Mouse (Mus musculus) hindbrain, embryonic 16.5 days (tissue): ENCODE results near the gene Wdr1. TPM values are rescaled to one million over a fixed set of nuclear protein-coding genes. Genes with fewer than 3 reads are reported as not detected.
"Not testable (repeated sequence)": the region's sequence is repeated elsewhere in the genome, so short reads cannot be mapped to it uniquely, and the experiment has no call there.

Experiments
- ATAC-seq: fragments of 200-750 bp; cut with Nextera tagmentation; 2 replicates; pipeline ENCODE4 v1.8.0; 2017; ENCODE audit warnings: moderate TSS enrichment, moderate library complexity
- H3K27ac ChIP-seq: fragments of 300-500 bp; sonication (generic); 2 replicates; pipeline ENCODE4 v1.5.1; 2014; ENCODE audit warnings: low read depth, mild to moderate bottlenecking, control low read depth, low read length, moderate library complexity
- H3K27me3 ChIP-seq: fragments of 300-500 bp; sonication (generic); replicated peaks from 2 replicates; pipeline ENCODE4 v1.6.1; 2014; ENCODE audit warnings: low read length; ENCODE audit not compliant: control insufficient read depth, insufficient read depth
- H3K36me3 ChIP-seq: fragments of 300-500 bp; sonication (generic); 2 replicates; pipeline ENCODE4 v1.6.1; 2014; ENCODE audit warnings: mild to moderate bottlenecking, low read length, moderate library complexity, mixed read lengths; ENCODE audit not compliant: control insufficient read depth, insufficient read depth
- H3K4me1 ChIP-seq: fragments of 300-500 bp; sonication (generic); 2 replicates; pipeline ENCODE4 v1.6.1; 2014; ENCODE audit warnings: low read depth, low read length; ENCODE audit not compliant: control insufficient read depth, insufficient read depth
- H3K4me2 ChIP-seq: fragments of 300-500 bp; sonication (generic); 2 replicates; pipeline ENCODE4 v1.6.1; 2014; ENCODE audit warnings: mild to moderate bottlenecking, low read length, control low read depth, moderate library complexity
- H3K4me3 ChIP-seq: fragments of 300-500 bp; sonication (generic); 2 replicates; pipeline ENCODE4 v1.5.1; 2014; ENCODE audit warnings: mild to moderate bottlenecking, low read length, control low read depth, moderate library complexity
- H3K9ac ChIP-seq: fragments of 300-500 bp; sonication (generic); 2 replicates; pipeline ENCODE4 v1.6.1; 2014; ENCODE audit warnings: low read depth, mild to moderate bottlenecking, control low read depth, low read length, moderate library complexity
- H3K9me3 ChIP-seq: fragments of 300-500 bp; sonication (generic); 2 replicates; pipeline ENCODE4 v1.6.1; 2014; ENCODE audit warnings: mild to moderate bottlenecking, low read length, moderate library complexity; ENCODE audit not compliant: control insufficient read depth
- WGBS: fragments of 180-500 bp; shearing (Covaris S2); extraction: QIAGEN DNeasy Blood & Tissue Kit; methylation state at CpG from one replicate; pipeline ENCODE4 v1.1.7; 2014; 5-methylcytosine and 5-hydroxymethylcytosine counted together
- polyA plus RNA-seq: library from polyadenylated mRNA; unstranded; fragments of >200 nt; fragmentation: Nextera tagmentation; extraction: Ambion mirVana; gene quantifications from 2 replicates; pipeline ENCODE4 v1.2.1, GENCODE M21; 2015

Gene Wdr1
- 202 and 210 TPM in 2 replicates for polyA plus RNA-seq

GRCm38 (mm10) chr5:38563121-38563520, at the start of gene Wdr1:
Gene Wdr1, minus strand, starts transcription at chr5:38563221.
- Histone ChIP-seq H3K4me3 (peak within 1 kb of the TSS; percentile 92), H3K4me2 (peak within 1 kb of the TSS; percentile 80), H3K9ac (peak within 1 kb of the TSS; percentile 95), H3K27me3 (no peaks in the 10 kb centered on the region), H3K36me3 (no peaks in the 10 kb centered on the region), H3K27ac (peak within 1 kb of the TSS; percentile 90), H3K4me1 (peaks cover 22% of the 10 kb centered on the region), H3K9me3 (no peaks in the 10 kb centered on the region)
- ATAC-seq = no peak
- WGBS = 75% methylated on average over 2 of the region's 2 CpGs

GRCm38 (mm10) chr5:38611118-38611517, 48.1 kb upstream of the Wdr1 start:
- 86% methylated on average over 3 of the region's 3 CpGs for WGBS
- H3K9me3 ChIP-seq = no peaks in the 10 kb centered on the region
- no peak overlapping the region for H3K4me3 ChIP-seq
- no peaks in the 10 kb centered on the region for H3K27me3 ChIP-seq
- H3K9ac ChIP-seq = no peak overlapping the region
- no peaks in the 10 kb centered on the region for H3K36me3 ChIP-seq
- ATAC-seq = no peak
- no peak overlapping the region for H3K4me2 ChIP-seq
- no peaks in the 10 kb centered on the region for H3K4me1 ChIP-seq
- no peak overlapping the region for H3K27ac ChIP-seq

- not testable (repeated sequence) for H3K4me1 ChIP-seq, H3K4me3 ChIP-seq, H3K27ac ChIP-seq, H3K9me3 ChIP-seq, H3K36me3 ChIP-seq, H3K4me2 ChIP-seq, H3K27me3 ChIP-seq, H3K9ac ChIP-seq, ATAC-seq
- WGBS = 78% methylated on average over 4 of the region's 4 CpGs
These were observed 45.2 kb upstream of the Wdr1 start for GRCm38 (mm10) chr5:38608219-38608618.

- H3K9me3 ChIP-seq = no peaks in the 10 kb centered on the region
- 52% methylated on average over 11 of the region's 11 CpGs for WGBS
- H3K9ac ChIP-seq = no peak overlapping the region
- H3K4me2 ChIP-seq = peak overlapping the region; percentile 54
- H3K4me3 ChIP-seq = peak overlapping the region; percentile 35
- no peaks in the 10 kb centered on the region for H3K36me3 ChIP-seq
- H3K27ac ChIP-seq = no peak overlapping the region
- H3K4me1 ChIP-seq = peaks cover 3% of the 10 kb centered on the region; the same call in 1 of the 2 replicates
- no peaks in the 10 kb centered on the region for H3K27me3 ChIP-seq
- ATAC-seq = peak; percentile 72
These were observed 35.8 kb upstream of the Wdr1 start for GRCm38 (mm10) chr5:38598647-38599304.

GRCm38 (mm10) chr5:38588924-38589323, 25.9 kb upstream of the Wdr1 start:
- no peaks in the 10 kb centered on the region for H3K9me3 ChIP-seq
- H3K27ac ChIP-seq = no peak overlapping the region
- H3K36me3 ChIP-seq = no peaks in the 10 kb centered on the region
- no peaks in the 10 kb centered on the region for H3K4me1 ChIP-seq
- H3K4me3 ChIP-seq = no peak overlapping the region
- no peaks in the 10 kb centered on the region for H3K27me3 ChIP-seq
- no peak overlapping the region for H3K4me2 ChIP-seq
- 82% methylated on average over 9 of the region's 9 CpGs for WGBS
- no peak for ATAC-seq
- H3K9ac ChIP-seq = no peak overlapping the region

GRCm38 (mm10) chr5:38585450-38585849, 22.4 kb upstream of the Wdr1 start:
- no peaks in the 10 kb centered on the region for H3K9me3 ChIP-seq
- no peak overlapping the region for H3K9ac ChIP-seq
- 86% methylated on average over 2 of the region's 2 CpGs for WGBS
- no peaks in the 10 kb centered on the region for H3K27me3 ChIP-seq
- no peaks in the 10 kb centered on the region for H3K4me1 ChIP-seq
- H3K4me2 ChIP-seq = no peak overlapping the region
- H3K36me3 ChIP-seq = no peaks in the 10 kb centered on the region
- ATAC-seq = no peak
- H3K4me3 ChIP-seq = no peak overlapping the region
- no peak overlapping the region for H3K27ac ChIP-seq

GRCm38 (mm10) chr5:38583026-38583425, 20.0 kb upstream of the Wdr1 start:
- H3K27me3 ChIP-seq = no peaks in the 10 kb centered on the region
- no peak overlapping the region for H3K4me2 ChIP-seq
- no peak overlapping the region for H3K9ac ChIP-seq
- H3K9me3 ChIP-seq = no peaks in the 10 kb centered on the region
- H3K36me3 ChIP-seq = no peaks in the 10 kb centered on the region
- 87% methylated on average over 4 of the region's 4 CpGs for WGBS
- H3K4me1 ChIP-seq = no peaks in the 10 kb centered on the region
- no peak for ATAC-seq
- no peak overlapping the region for H3K4me3 ChIP-seq
- no peak overlapping the region for H3K27ac ChIP-seq

GRCm38 (mm10) chr5:38580703-38581102, 17.7 kb upstream of the Wdr1 start:
- H3K4me2 ChIP-seq = no peak overlapping the region
- H3K27ac ChIP-seq = no peak overlapping the region
- no peak overlapping the region for H3K4me3 ChIP-seq
- no peaks in the 10 kb centered on the region for H3K36me3 ChIP-seq
- 31% methylated on average over 6 of the region's 6 CpGs for WGBS
- no peaks in the 10 kb centered on the region for H3K27me3 ChIP-seq
- H3K9me3 ChIP-seq = no peaks in the 10 kb centered on the region
- no peaks in the 10 kb centered on the region for H3K4me1 ChIP-seq
- ATAC-seq = peak; percentile 61; the same call in 1 of the 2 replicates
- no peak overlapping the region for H3K9ac ChIP-seq

GRCm38 (mm10) chr5:38570876-38571275, 7.9 kb upstream of the Wdr1 start:
- no peaks in the 10 kb centered on the region for H3K9me3 ChIP-seq
- no peak overlapping the region for H3K4me3 ChIP-seq
- H3K4me2 ChIP-seq = no peak overlapping the region
- H3K4me1 ChIP-seq = no peaks in the 10 kb centered on the region
- no peaks in the 10 kb centered on the region for H3K27me3 ChIP-seq
- no peak overlapping the region for H3K27ac ChIP-seq
- no peak overlapping the region for H3K9ac ChIP-seq
- no peaks in the 10 kb centered on the region for H3K36me3 ChIP-seq
- ATAC-seq = no peak
- WGBS = 68% methylated on average over 2 of the region's 2 CpGs
